9 mouse cellular contexts compared by ENCODE assay signal in the genomic region with DNA sequence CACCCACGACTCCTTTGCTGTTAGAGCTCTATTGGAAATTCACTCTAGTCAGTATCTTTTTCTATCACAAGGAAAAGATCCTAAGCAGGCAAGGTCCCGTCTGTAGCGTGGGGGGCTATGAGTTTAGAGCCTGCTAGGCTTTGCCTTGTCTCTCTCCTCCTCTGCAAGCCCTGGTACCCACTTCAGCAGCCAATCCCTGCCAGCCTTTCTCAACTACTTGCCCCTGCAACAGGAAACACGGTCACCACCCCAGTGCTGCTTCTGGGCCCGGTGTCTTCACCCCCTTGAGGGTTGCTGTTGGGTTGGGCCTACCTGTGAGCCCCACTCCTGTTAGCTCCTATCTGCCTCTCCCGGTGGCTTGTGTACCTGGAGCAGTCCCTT. TPM values are rescaled to one million over a fixed set of nuclear protein-coding genes. Genes with fewer than 3 reads are reported as not detected.
DNase-seq lines count a peak whose midpoint lies in the region; ATAC-seq and TF ChIP-seq lines count a peak whose summit lies in the region.
"Had no signal": no experiment of that assay in that cellular context is flagged by ENCODE, and none has a peak within 500 bp of the region (broad histone marks: within the 10 kb centered on the region; RNA-seq: fewer than 3 reads in every experiment).

No protein-coding gene starts in this region.

- H3K9me3 ChIP-seq in forebrain, postnatal 0 days (ENCODE audit: low read length) = no peaks in the 10 kb centered on the region
- 0 out of 2 replicates have a peak, but pooled peaks cover 8% of the 10 kb centered on the region for H3K9me3 ChIP-seq in forebrain, embryonic 12.5 days

- no peaks in the 10 kb centered on the region for H3K27me3 ChIP-seq in forebrain, postnatal 0 days (ENCODE audit: insufficient read depth, low read length)
- peaks cover 19% of the 10 kb centered on the region for H3K27me3 ChIP-seq in forebrain, embryonic 12.5 days

- H3K36me3 ChIP-seq in forebrain, postnatal 0 days (ENCODE audit: insufficient read depth) = no peaks in the 10 kb centered on the region; the same call in 1 of the 2 replicates
- H3K36me3 ChIP-seq in forebrain, embryonic 12.5 days (replicated peaks) = 0 out of 2 replicates have a peak, but pooled peaks cover 7% of the 10 kb centered on the region

- no peak overlapping the region for H3K4me3 ChIP-seq in forebrain, postnatal 0 days (ENCODE audit: low read depth, low read length)
- H3K4me3 ChIP-seq in forebrain, embryonic 12.5 days (replicated peaks) = no peak overlapping the region

- TF ChIP-seq CTCF in forebrain, postnatal 0 days (IDR thresholded peaks at IDR 0.05; ENCODE audit: low read depth) = no peak

- H3K9ac ChIP-seq in forebrain, postnatal 0 days = no peak overlapping the region
- no peak overlapping the region for H3K9ac ChIP-seq in forebrain, embryonic 12.5 days

- DNase-seq in forebrain, postnatal 0 days = no peak
- DNase-seq in spleen, adult 18-20 months = peak; percentile 64 to 68
- DNase-seq in spleen, adult 12 weeks (ENCODE audit: low spot score) = no peak
- DNase-seq in left cerebral cortex, adult 18-20 months (ENCODE audit: low spot score in 2 of 2) = no peak
- no peak for DNase-seq in cerebellum, postnatal 14 days
- no peak for DNase-seq in Muller cell, postnatal 12 days (ENCODE audit: inconsistent ontology term)
- DNase-seq: retina, postnatal 1 day had no signal

- peak overlapping the region; percentile 4; the same call in 1 of the 2 replicates for H3K27ac ChIP-seq in forebrain, postnatal 0 days (ENCODE audit: low read depth, low read length)
- no peak overlapping the region for H3K27ac ChIP-seq in forebrain, embryonic 12.5 days

- H3K4me1 ChIP-seq in forebrain, postnatal 0 days (ENCODE audit: insufficient read depth) = peaks cover 30% of the 10 kb centered on the region
- H3K4me1 ChIP-seq in forebrain, embryonic 12.5 days = peaks cover 48% of the 10 kb centered on the region

- no peak for ATAC-seq in forebrain, postnatal 0 days
- ATAC-seq in forebrain, embryonic 12.5 days (ENCODE audit: low FRiP score) = no peak
- ATAC-seq in megakaryocyte progenitor cell, adult 5-6 weeks (replicated peaks; ENCODE audit: poor library complexity) = peak; percentile 17

- WGBS in forebrain, postnatal 0 days = 85% methylated on average over 6 of the region's 6 CpGs
- 72% methylated on average over 6 of the region's 6 CpGs for WGBS in forebrain, embryonic 12.5 days

- H3K4me2 ChIP-seq in forebrain, postnatal 0 days (ENCODE audit: low read depth) = no peak overlapping the region
- H3K4me2 ChIP-seq in forebrain, embryonic 12.5 days = no peak overlapping the region

RNA-seq across cellular contexts. Expression of a gene that starts 22.3 kb away (rescaled TPM):
- 20.7 and 29.4 TPM in 2 replicates for total RNA-seq in forebrain, postnatal 0 days (2014; rRNA removed)
- polyA plus RNA-seq in forebrain, postnatal 0 days (2015; fragmentation: Nextera tagmentation; extraction: Ambion mirVana) = 16.2 and 21.6 TPM in 2 replicates
- 23.7 and 24.1 TPM in 2 replicates for polyA plus RNA-seq in forebrain, embryonic 12.5 days (2016; fragmentation: Nextera tagmentation; extraction: Ambion mirVana)
- 22.1 and 29.2 TPM in 2 replicates for total RNA-seq in megakaryocyte progenitor cell, adult 5-6 weeks (2015)
- 12.6 and 14.0 TPM in 2 replicates for total RNA-seq in megakaryocyte progenitor cell, adult 5-6 weeks (2017)
- total RNA-seq in left cerebral cortex, adult 18-20 months (2021) = 10 to 100 TPM; 31.5 to 36.1 TPM

RNA-seq across cellular contexts. Expression of a gene that starts 43.7 kb away (rescaled TPM):
- 40.2 and 56.4 TPM in 2 replicates for total RNA-seq in forebrain, postnatal 0 days (2014; rRNA removed)
- polyA plus RNA-seq in forebrain, postnatal 0 days (2015; fragmentation: Nextera tagmentation; extraction: Ambion mirVana) = 123 and 135 TPM in 2 replicates
- 36.6 and 38.1 TPM in 2 replicates for polyA plus RNA-seq in forebrain, embryonic 12.5 days (2016; fragmentation: Nextera tagmentation; extraction: Ambion mirVana)
- total RNA-seq in megakaryocyte progenitor cell, adult 5-6 weeks (2015) = 83.0 and 94.4 TPM in 2 replicates
- total RNA-seq in megakaryocyte progenitor cell, adult 5-6 weeks (2017) = 62.7 and 70.0 TPM in 2 replicates
- total RNA-seq in left cerebral cortex, adult 18-20 months (2021) = 100 to 1,000 TPM; 154 to 168 TPM

RNA-seq across cellular contexts. Expression of a gene that starts 54.2 kb away (rescaled TPM):
- total RNA-seq in forebrain, postnatal 0 days (2014; rRNA removed) = 16.6 and 22.0 TPM in 2 replicates
- polyA plus RNA-seq in forebrain, postnatal 0 days (2015; fragmentation: Nextera tagmentation; extraction: Ambion mirVana) = 6.5 and 8.7 TPM in 2 replicates
- 6.2 and 6.3 TPM in 2 replicates for polyA plus RNA-seq in forebrain, embryonic 12.5 days (2016; fragmentation: Nextera tagmentation; extraction: Ambion mirVana)
- total RNA-seq in megakaryocyte progenitor cell, adult 5-6 weeks (2015) = 4.0 and 4.5 TPM in 2 replicates
- 11.7 and 12.0 TPM in 2 replicates for total RNA-seq in megakaryocyte progenitor cell, adult 5-6 weeks (2017)
- 10 to 100 TPM; 42.6 to 44.7 TPM for total RNA-seq in left cerebral cortex, adult 18-20 months (2021)

Comparison
In these comparisons a context has a peak if more than half of its experiments do, and no peak if none do; other contexts are left out.
1. DNase-seq: peak in spleen, adult 18-20 months (2 of 2); none in forebrain, postnatal 0 days (single experiment), spleen, adult 12 weeks (single experiment), left cerebral cortex, adult 18-20 months (0 of 2), cerebellum, postnatal 14 days (0 of 2) and Muller cell, postnatal 12 days (single experiment).